Mouse (Mus musculus) left cerebral cortex, postnatal 36 days (tissue): ENCODE measurements around the gene Kcnh4. TPM values are rescaled to one million over a fixed set of nuclear protein-coding genes. Genes with fewer than 3 reads are reported as not detected.
A peak's percentile ranks its signal among the peaks of the same experiment; 100 is the strongest.

Experiments used
- DNase-seq, 2 experiments: peaks; one replicate each; pipeline ENCODE4 v3.0.0; 2021 to 2022; ENCODE audit warnings: low spot score in 2 of 2, mixed read lengths in 1 of 2
- intact Hi-C: fragments of 180-260 bp; cut with DNase I; formaldehyde crosslinking; loops from one replicate; pipeline ENCODE4 v1.15.1; 2025
- total RNA-seq, 2 experiments: library from RNA; stranded (reverse); gene quantifications; 2 replicates each; pipeline ENCODE4 v1.2.3; 2021

Kcnh4 gene
- total RNA-seq, 2 experiments from 2014 or later = 12.6 to 19.1 TPM

- intact Hi-C loops = no loop called here
- DNase-seq = no peak
Observed at GRCm38 (mm10) chr11:100737105-100737733, 22.5 kb downstream of the Kcnh4 start.

- no peak for DNase-seq
- intact Hi-C loops = no loop called here
Observed at GRCm38 (mm10) chr11:100736746-100737080, 23.0 kb downstream of the Kcnh4 start.

GRCm38 (mm10) chr11:100735954-100736745 lies 23.6 kb downstream of the Kcnh4 start:
- intact Hi-C loops = no loop called here
- DNase-seq = no peak

GRCm38 (mm10) chr11:100735134-100735865 lies 24.4 kb downstream of the Kcnh4 start:
- DNase-seq = no peak
- intact Hi-C loops = no loop called here

GRCm38 (mm10) chr11:100730477-100731205 lies 29.1 kb downstream of the Kcnh4 start:
- DNase-seq = no peak
- intact Hi-C loops = no loop called here

GRCm38 (mm10) chr11:100729976-100730375 lies 29.8 kb downstream of the Kcnh4 start:
- DNase-seq = no peak
- intact Hi-C loops = no loop called here

- no peak for DNase-seq
- intact Hi-C loops = no loop called here
Observed at GRCm38 (mm10) chr11:100728601-100729000, 31.1 kb downstream of the Kcnh4 start.

GRCm38 (mm10) chr11:100727201-100727600 lies 32.5 kb downstream of the Kcnh4 start:
- intact Hi-C loops = no loop called here
- no peak for DNase-seq

- intact Hi-C loops = no loop called here
- DNase-seq = no peak
Observed at GRCm38 (mm10) chr11:100724919-100725512, 34.7 kb downstream of the Kcnh4 start.

- intact Hi-C loops = no loop called here
- DNase-seq = no peak
Observed at GRCm38 (mm10) chr11:100722493-100723028, 37.2 kb downstream of the Kcnh4 start.

GRCm38 (mm10) chr11:100721776-100722492 lies 37.8 kb downstream of the Kcnh4 start:
- no peak for DNase-seq
- intact Hi-C loops = no loop called here

GRCm38 (mm10) chr11:100721254-100721653 lies 38.5 kb downstream of the Kcnh4 start:
- intact Hi-C loops = no loop called here
- DNase-seq = no peak

- intact Hi-C loops = no loop called here
- no peak for DNase-seq
Observed at GRCm38 (mm10) chr11:100720345-100720744, 39.4 kb downstream of the Kcnh4 start.

GRCm38 (mm10) chr11:100719893-100720292 lies 39.8 kb downstream of the Kcnh4 start:
- intact Hi-C loops = no loop called here
- no peak for DNase-seq

- peak in 1 of 2 experiments; percentile 41 for DNase-seq
- intact Hi-C loops = no loop called here
Observed at GRCm38 (mm10) chr11:100719312-100719711, 40.4 kb downstream of the Kcnh4 start.

- no peak for DNase-seq
- intact Hi-C loops = no loop called here
Observed at GRCm38 (mm10) chr11:100718866-100719265, 40.9 kb downstream of the Kcnh4 start.

- no peak for DNase-seq
- intact Hi-C loops = no loop called here
Observed at GRCm38 (mm10) chr11:100718462-100718861, 41.3 kb downstream of the Kcnh4 start.

GRCm38 (mm10) chr11:100716649-100717048 lies 43.1 kb downstream of the Kcnh4 start:
- peak in 1 of 2 experiments; percentile 50 for DNase-seq
- intact Hi-C loops = no loop called here

- intact Hi-C loops = loop anchor here (2.0 kb wide), 1 partner anchor 46 kb away; no protein-coding TSS in a partner anchor
Observed at GRCm38 (mm10) chr11:100714948-100715347, 44.8 kb downstream of the Kcnh4 start.

More at GRCm38 (mm10) chr11:100714948-100715347, 44.8 kb downstream of the Kcnh4 start:
- no peak for DNase-seq
